Mouse (Mus musculus) heart, postnatal 14 days (tissue): Measurements from ENCODE around the gene Nfia. TPM values are rescaled to one million over a fixed set of nuclear protein-coding genes. Genes with fewer than 3 reads are reported as not detected.

Experiments
- DNase-seq, 2 experiments: peaks; one replicate each; pipeline ENCODE4 v3.0.0; 2021 to 2022
- intact Hi-C: fragments of 180-260 bp; cut with DNase I; formaldehyde crosslinking; loops from one replicate; pipeline ENCODE4 v1.15.1; 2025
- total RNA-seq, 2 experiments: library from RNA; stranded (reverse); gene quantifications; 2 replicates each; pipeline ENCODE4 v1.2.3; 2021

Gene Nfia
- total RNA-seq, 2 experiments from 2014 or later = 159 to 170 TPM

- intact Hi-C loops = no loop called here
Measured at GRCm38 (mm10) chr4:97854779-97855178, 82.2 kb downstream of the Nfia start.

GRCm38 (mm10) chr4:97855712-97856420 is 83.3 kb downstream of the Nfia start:
- DNase-seq = no peak
- intact Hi-C loops = no loop called here

More at GRCm38 (mm10) chr4:97854779-97855178, 82.2 kb downstream of the Nfia start:
- no peak for DNase-seq

- DNase-seq = no peak
- intact Hi-C loops = no loop called here
Measured at GRCm38 (mm10) chr4:97857549-97857948, 85.0 kb downstream of the Nfia start.

GRCm38 (mm10) chr4:97859431-97859830 is 86.9 kb downstream of the Nfia start:
- intact Hi-C loops = no loop called here
- no peak for DNase-seq

GRCm38 (mm10) chr4:97860376-97860775 is 87.8 kb downstream of the Nfia start:
- no peak for DNase-seq
- intact Hi-C loops = loop anchor here (5.0 kb wide), 1 partner anchor 247 kb away; no protein-coding TSS in a partner anchor

- intact Hi-C loops = loop anchor here (5.0 kb wide), 1 partner anchor 246 kb away; no protein-coding TSS in a partner anchor
- no peak for DNase-seq
Measured at GRCm38 (mm10) chr4:97860791-97861344, 88.3 kb downstream of the Nfia start.

DNA sequence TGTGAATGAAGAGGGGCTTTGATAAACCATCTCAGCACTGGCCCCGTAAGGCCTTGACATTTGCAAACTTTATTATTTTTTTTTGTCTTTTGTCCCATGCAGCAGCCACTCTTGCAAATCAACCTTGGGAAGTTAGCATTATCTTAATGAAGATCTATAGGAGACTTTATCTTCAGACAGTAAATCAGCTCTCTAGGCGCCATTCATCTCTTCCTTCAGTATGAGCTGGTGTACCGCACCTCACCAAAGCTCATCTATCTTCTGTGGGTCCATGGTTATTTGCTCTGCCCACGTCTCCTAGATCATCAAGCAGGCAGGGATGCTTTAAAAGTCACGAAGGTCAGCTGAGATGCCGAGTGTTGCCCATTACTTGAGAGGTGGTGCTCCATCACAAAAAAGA is 89.8 kb downstream of the Nfia start:
- DNase-seq = no peak
- intact Hi-C loops = loop anchor here (2.0 to 5.0 kb wide), 2 partner anchors 82 to 245 kb away; no protein-coding TSS in a partner anchor

DNA sequence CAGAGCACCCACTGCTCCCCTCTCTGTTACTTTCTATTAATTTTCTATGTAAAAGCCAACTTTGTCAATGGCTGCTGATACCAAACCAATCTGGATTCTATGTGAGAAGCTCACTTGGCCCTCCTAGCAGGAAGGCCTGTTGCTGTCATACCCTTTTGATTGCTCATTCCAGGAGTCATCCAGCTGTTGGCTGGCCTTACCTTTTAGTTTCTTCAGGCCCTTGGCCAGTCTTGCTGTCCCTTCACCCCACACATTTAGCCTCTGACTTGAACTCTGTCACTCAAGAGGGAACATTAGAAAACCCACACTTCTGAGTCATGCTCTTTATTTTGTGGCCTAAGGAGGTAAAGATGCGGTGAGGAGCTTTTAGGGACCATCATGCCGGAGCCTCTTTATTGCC is 91.7 kb downstream of the Nfia start:
- intact Hi-C loops = loop anchor here (5.0 kb wide), 1 partner anchor 243 kb away; no protein-coding TSS in a partner anchor
- no peak for DNase-seq

DNA sequence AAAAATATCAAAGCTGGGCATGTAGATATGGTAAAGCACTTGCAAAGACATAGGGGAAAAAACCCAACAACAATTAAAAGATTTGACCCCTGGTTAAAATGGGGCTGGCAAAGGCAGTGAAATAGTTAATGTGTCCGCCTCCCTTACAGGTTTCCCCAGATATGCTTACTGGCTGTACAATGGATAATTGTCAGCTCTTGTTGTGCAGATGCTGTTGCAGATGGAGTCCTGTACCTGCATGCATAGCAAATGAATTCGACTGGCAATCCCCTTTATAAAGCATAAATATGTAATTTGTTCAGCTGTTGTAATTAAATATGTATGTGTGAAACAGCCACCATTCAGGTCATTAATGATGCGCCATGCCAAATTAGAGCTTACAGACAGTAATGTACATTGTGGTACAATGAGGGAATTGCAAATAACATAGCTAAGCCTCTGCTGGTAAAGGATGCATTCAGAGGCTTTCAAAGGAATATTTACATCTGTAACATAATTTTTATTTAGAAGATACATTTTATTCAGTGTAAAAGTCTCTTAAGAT is 92.9 kb downstream of the Nfia start:
- intact Hi-C loops = loop anchor here (5.0 kb wide), 1 partner anchor 137 kb away; no protein-coding TSS in a partner anchor
- no peak for DNase-seq

DNA sequence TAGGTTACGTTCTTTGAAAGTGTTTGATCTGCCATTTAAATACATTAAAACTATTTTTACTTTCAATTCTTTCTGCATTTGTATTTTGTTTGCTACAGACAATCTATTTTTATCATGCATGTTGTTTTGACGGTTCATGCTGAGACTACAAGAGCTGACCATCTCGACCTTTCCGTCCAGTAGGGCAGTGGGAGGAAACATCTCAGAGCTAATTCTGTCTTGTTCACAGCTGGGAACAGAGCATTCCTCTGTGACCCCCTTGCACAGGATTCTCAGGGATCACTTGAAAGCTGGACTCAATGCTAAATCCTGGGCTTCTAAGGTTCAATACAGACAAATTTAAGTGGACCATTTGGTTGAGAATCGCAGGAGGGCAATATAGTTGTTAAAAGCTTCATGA is 93.9 kb downstream of the Nfia start:
- intact Hi-C loops = loop anchor here (5.0 kb wide), 1 partner anchor 136 kb away; no protein-coding TSS in a partner anchor
- DNase-seq = no peak

GRCm38 (mm10) chr4:97868307-97868937 is 95.9 kb downstream of the Nfia start:
- peak; percentile 50 to 65 for DNase-seq
- intact Hi-C loops = loop anchor here (2.0 to 5.0 kb wide), 3 partner anchors 90 to 454 kb away; partner anchors contain the start of gene E130114P18Rik

DNA sequence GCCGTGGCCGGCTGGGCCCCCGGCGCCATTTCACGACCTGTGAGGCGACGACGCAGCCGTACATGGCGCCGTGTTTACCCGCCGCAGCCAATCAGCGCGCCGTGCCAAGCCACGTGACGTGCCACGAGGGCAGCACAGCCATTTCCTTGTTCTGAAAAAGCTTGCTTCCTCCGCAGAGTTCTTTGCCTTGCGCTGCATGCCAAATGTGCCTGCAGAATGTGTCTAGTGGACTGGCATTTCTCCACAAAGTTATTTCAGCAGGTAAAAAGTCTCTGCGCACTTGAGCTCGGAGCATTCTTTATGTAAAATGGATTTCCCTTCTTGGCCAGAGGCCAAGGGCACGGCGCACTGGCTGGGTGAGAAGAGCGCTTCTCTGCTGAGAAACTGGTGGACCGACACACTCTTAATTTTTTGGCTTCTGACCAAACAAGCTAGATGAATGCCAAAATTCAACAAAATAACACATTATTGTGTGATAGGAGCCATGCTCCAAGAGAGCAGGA is 96.5 kb downstream of the Nfia start:
- peak; percentile 96 to 98 for DNase-seq
- intact Hi-C loops = loop anchor here (2.0 to 5.0 kb wide), 3 partner anchors 90 to 454 kb away; partner anchors contain the start of gene E130114P18Rik

DNA sequence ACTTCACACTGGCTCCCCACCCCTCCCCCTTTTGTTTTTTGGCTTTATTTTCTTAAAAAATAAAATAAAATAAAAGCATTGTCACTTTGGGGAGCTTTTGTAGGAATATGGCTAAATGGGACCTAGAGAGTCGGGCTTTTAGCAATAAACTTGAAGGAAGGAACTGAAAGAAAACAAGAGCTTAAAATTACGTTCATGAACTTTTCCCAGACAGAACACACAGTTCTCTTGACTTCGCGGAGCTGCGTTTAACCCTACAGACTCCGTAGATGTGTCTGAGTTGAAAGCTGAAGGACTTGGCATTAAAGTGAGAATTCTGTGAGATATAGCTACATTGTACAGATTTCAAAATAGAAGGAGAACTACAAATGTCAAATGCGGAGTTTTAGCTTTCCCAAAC is 96.9 kb downstream of the Nfia start:
- DNase-seq = no peak
- intact Hi-C loops = loop anchor here (2.0 to 5.0 kb wide), 3 partner anchors 91 to 453 kb away; partner anchors contain the start of gene E130114P18Rik

GRCm38 (mm10) chr4:97871770-97872439 is 99.4 kb downstream of the Nfia start:
- intact Hi-C loops = loop anchor here (2.0 kb wide), 1 partner anchor 43 kb away; no protein-coding TSS in a partner anchor
- peak in 1 of 2 experiments; percentile 31 for DNase-seq

- intact Hi-C loops = no loop called here
- no peak for DNase-seq
Measured at GRCm38 (mm10) chr4:97874916-97875315, 102.4 kb downstream of the Nfia start.

DNA sequence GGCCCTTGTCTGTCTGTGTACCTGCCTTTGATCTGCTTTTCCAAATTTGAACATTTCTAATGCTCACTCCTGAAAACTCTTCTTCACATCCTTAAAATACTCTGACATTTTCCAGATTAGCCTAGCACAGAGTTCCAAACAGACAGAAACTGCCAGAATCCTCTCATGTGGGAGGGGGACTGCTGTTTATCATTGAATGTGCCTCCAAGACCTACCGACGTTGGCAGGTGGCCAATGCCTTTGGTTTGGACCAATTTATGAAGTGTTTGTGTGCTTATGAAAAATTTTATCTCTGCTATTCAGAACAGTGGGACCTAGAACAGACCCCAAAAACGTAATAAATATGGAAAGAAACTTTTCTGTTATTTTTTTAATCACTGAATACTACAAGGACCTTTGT is 103.4 kb downstream of the Nfia start:
- DNase-seq = peak in 1 of 2 experiments; percentile 30
- intact Hi-C loops = no loop called here

DNA sequence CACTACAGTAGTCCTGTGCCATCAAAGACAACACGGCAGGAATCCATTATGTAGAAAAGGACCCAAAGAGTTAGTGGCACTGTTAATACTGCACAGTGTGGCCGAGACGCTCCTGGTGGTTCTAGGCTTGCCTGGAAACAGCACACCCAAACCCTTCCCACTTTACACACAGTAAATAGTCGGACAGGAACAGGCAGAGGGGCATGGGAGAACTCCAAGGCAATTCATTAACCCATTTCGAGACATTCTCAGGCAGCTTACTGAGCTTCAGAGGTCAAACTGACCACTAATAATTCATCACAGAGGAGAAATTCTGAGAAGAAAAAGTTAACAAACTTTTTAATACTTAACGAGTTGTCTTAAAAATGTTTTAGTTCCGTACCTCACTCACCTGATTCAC is 107.2 kb downstream of the Nfia start:
- intact Hi-C loops = no loop called here
- no peak for DNase-seq

GRCm38 (mm10) chr4:97880120-97881055 is 107.9 kb downstream of the Nfia start:
- DNase-seq = no peak
- intact Hi-C loops = no loop called here

GRCm38 (mm10) chr4:97885574-97885973 is 113.0 kb downstream of the Nfia start:
- intact Hi-C loops = no loop called here
- DNase-seq = no peak
